Mouse (Mus musculus) CD4-positive, CD25-positive, alpha-beta regulatory T cell, adult 2 months (primary cell): Measurements from ENCODE around the gene Ctsz.

Experiments
- DNase-seq: peaks from one replicate; pipeline ENCODE4 v3.0.0-alpha.2; 2012; ENCODE audit warnings: low read depth, low spot score

The Ctsz gene

GRCm38 (mm10) chr2:174393383-174393782 is 45.5 kb downstream of the Ctsz start:
- no peak for DNase-seq

GRCm38 (mm10) chr2:174392554-174392953 is 46.3 kb downstream of the Ctsz start:
- DNase-seq, result no peak

DNA sequence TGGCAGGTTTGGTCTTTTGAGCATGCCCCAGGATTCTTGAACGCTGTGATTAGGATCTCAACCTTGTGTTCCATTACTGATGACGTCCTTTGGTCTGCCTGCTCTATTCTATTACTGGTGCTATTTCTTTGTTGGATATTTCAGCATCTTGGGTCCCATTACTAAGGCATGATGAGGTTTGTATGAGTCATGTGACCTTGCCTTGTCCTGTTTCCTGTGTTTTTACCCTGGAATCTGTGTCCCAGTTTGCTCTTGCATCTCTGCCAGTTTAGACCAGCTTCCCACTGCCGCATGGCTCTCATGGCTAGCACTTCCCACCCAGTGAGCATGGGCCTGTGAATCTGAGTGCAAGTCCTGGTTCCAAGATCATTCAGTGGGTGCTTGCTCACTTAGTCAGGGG is 46.9 kb downstream of the Ctsz start:
- no peak for DNase-seq

DNA sequence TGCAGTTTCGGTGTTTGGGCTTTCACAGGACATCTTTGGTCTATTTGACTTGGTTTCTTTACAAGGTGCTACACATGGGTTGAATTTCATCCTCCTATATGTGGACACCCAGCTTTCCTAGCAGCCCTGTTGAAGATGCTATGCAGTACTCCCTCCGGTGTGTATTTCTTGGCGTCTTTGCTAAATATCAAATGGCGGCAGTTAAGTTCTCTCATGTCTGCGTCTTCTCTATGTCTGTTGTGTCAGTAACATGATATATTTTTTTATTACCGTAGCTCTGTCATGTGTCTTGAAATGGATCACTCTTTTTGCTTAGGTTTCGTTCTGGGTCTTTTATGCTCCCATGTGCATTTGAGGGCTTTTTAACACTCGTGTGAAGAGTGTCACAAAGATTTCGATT is 57.8 kb downstream of the Ctsz start:
- DNase-seq, result no peak
